Mouse (Mus musculus) forebrain, embryonic 12.5 days (tissue): ENCODE data around the gene Rab14. TPM values are rescaled to one million over a fixed set of nuclear protein-coding genes. Genes with fewer than 3 reads are reported as not detected.
A peak's percentile ranks its signal among the peaks of the same experiment; 100 is the strongest.

Experiments
- ATAC-seq: fragments of 200-750 bp; cut with Nextera tagmentation; 2 replicates; pipeline ENCODE4 v1.8.0; 2017; ENCODE audit warnings: moderate TSS enrichment; ENCODE audit not compliant: low FRiP score
- H3K27ac ChIP-seq: fragments of 300-500 bp; sonication (generic); 2 replicates; pipeline ENCODE4 v1.5.1; 2016; ENCODE audit warnings: mild to moderate bottlenecking
- H3K27me3 ChIP-seq: fragments of 300-500 bp; sonication (generic); 2 replicates; pipeline ENCODE4 v1.6.1; 2016; ENCODE audit warnings: mild to moderate bottlenecking
- H3K36me3 ChIP-seq: fragments of 300-500 bp; sonication (generic); replicated peaks from 2 replicates; pipeline ENCODE4 v1.6.1; 2016; ENCODE audit warnings: mild to moderate bottlenecking
- H3K4me1 ChIP-seq: fragments of 300-500 bp; sonication (generic); 2 replicates; pipeline ENCODE4 v1.6.1; 2016
- H3K4me2 ChIP-seq: fragments of 300-500 bp; sonication (generic); 2 replicates; pipeline ENCODE4 v1.6.1; 2016; ENCODE audit warnings: mild to moderate bottlenecking, moderate library complexity
- H3K4me3 ChIP-seq: fragments of 300-500 bp; sonication (generic); replicated peaks from 2 replicates; pipeline ENCODE4 v1.5.1; 2016; ENCODE audit warnings: mild to moderate bottlenecking
- H3K9ac ChIP-seq: fragments of 300-500 bp; sonication (generic); 2 replicates; pipeline ENCODE4 v1.6.1; 2016; ENCODE audit warnings: mild to moderate bottlenecking
- H3K9me3 ChIP-seq: fragments of 300-500 bp; sonication (generic); 2 replicates; pipeline ENCODE4 v1.6.1; 2016
- WGBS: fragments of 180-500 bp; shearing (Covaris S2); methylation state at CpG from one replicate; pipeline ENCODE4 v1.1.7; 2016; 5-methylcytosine and 5-hydroxymethylcytosine counted together
- polyA plus RNA-seq: library from polyadenylated mRNA; unstranded; fragments of >200 nt; fragmentation: Nextera tagmentation; extraction: Ambion mirVana; gene quantifications from 2 replicates; pipeline ENCODE4 v1.2.1, GENCODE M21; 2016

The Rab14 gene
- polyA plus RNA-seq, 1 experiment from 2014 or later, result 355 TPM

GRCm38 (mm10) chr2:35195626-35196544 lies 5.0 kb downstream of the Rab14 start:
- Histone ChIP-seq H3K4me3 (no peak overlapping the region), H3K4me2 (no peak overlapping the region), H3K36me3 (peaks cover 4% of the 10 kb centered on the region; the same call in 1 of the 2 replicates), H3K27me3 (no peaks in the 10 kb centered on the region), H3K4me1 (peaks cover 14% of the 10 kb centered on the region), H3K9me3 (no peaks in the 10 kb centered on the region), H3K9ac (no peak overlapping the region), H3K27ac (no peak overlapping the region)
- 87% methylated on average over 6 of the region's 6 CpGs for WGBS
- ATAC-seq, result no peak

- Histone ChIP-seq H3K27me3 (no peaks in the 10 kb centered on the region), H3K27ac (no peak overlapping the region), H3K4me3 (no peak overlapping the region), H3K4me1 (peaks cover 6% of the 10 kb centered on the region), H3K9me3 (no peaks in the 10 kb centered on the region), H3K36me3 (peaks cover 19% of the 10 kb centered on the region), H3K4me2 (no peak overlapping the region), H3K9ac (no peak overlapping the region)
- ATAC-seq, result no peak
- WGBS, result 81% methylated on average over 1 of the region's 1 CpGs
Measured at GRCm38 (mm10) chr2:35193976-35194375, 6.9 kb downstream of the Rab14 start.

DNA sequence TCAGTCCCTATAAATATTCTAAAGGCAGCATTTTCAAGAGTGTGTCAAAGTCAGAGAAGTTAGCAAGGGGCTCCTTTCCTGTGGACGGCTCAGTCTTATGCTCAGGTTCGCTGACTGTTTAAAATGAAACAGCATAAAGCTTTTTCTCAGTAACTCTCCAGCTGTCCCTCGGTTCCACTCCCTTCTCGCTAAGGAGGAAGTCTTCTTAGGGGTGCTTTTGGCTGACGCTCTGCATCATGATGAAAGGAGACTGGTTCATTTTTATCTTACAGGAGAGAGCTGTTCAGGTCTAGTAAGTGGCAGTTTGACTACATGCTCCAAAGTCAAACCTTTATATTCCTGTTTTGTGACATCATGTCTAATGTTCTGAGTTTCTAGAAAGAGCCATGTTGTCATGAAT lies 12.0 kb downstream of the Rab14 start:
- Histone ChIP-seq H3K27ac (no peak overlapping the region), H3K4me2 (no peak overlapping the region), H3K9me3 (no peaks in the 10 kb centered on the region), H3K36me3 (peaks cover 43% of the 10 kb centered on the region), H3K4me1 (no peaks in the 10 kb centered on the region), H3K27me3 (no peaks in the 10 kb centered on the region), H3K4me3 (no peak overlapping the region), H3K9ac (no peak overlapping the region)
- no peak for ATAC-seq
- WGBS, result 94% methylated on average over 5 of the region's 5 CpGs

- Histone ChIP-seq H3K36me3 (peaks cover 64% of the 10 kb centered on the region), H3K27me3 (no peaks in the 10 kb centered on the region), H3K4me3 (no peak overlapping the region), H3K4me1 (no peaks in the 10 kb centered on the region), H3K9ac (no peak overlapping the region), H3K9me3 (no peaks in the 10 kb centered on the region), H3K4me2 (no peak overlapping the region), H3K27ac (no peak overlapping the region)
- 92% methylated on average over 6 of the region's 6 CpGs for WGBS
- no peak for ATAC-seq
Measured at GRCm38 (mm10) chr2:35183115-35183673, 17.7 kb downstream of the Rab14 start.

DNA sequence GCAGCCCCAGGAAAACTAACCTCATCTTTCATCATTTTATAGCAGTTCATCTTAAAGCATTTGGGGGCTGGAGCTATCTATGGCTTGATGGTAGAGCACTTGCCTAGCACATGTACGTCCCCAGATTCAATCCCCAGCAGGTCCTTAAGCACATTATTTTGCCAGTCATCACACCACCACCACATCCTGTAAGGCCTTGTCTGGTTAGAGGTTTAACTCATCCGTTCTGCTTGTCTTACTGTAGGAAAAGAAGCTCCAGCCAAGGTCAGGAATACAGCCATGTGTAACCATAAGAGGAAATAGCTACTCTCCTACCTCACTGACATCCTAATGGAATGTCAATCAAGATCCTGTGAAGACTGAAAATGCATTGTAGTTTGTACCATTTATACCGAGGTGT lies 22.8 kb downstream of the Rab14 start:
- no peak overlapping the region for H3K9ac ChIP-seq
- H3K9me3 ChIP-seq, result no peaks in the 10 kb centered on the region
- H3K27me3 ChIP-seq, result no peaks in the 10 kb centered on the region
- no peak overlapping the region for H3K4me2 ChIP-seq
- H3K4me1 ChIP-seq, result no peaks in the 10 kb centered on the region
- WGBS, result 89% methylated on average over 3 of the region's 3 CpGs
- peaks cover 84% of the 10 kb centered on the region for H3K36me3 ChIP-seq
- H3K27ac ChIP-seq, result no peak overlapping the region
- H3K4me3 ChIP-seq, result no peak overlapping the region
- ATAC-seq, result no peak

DNA sequence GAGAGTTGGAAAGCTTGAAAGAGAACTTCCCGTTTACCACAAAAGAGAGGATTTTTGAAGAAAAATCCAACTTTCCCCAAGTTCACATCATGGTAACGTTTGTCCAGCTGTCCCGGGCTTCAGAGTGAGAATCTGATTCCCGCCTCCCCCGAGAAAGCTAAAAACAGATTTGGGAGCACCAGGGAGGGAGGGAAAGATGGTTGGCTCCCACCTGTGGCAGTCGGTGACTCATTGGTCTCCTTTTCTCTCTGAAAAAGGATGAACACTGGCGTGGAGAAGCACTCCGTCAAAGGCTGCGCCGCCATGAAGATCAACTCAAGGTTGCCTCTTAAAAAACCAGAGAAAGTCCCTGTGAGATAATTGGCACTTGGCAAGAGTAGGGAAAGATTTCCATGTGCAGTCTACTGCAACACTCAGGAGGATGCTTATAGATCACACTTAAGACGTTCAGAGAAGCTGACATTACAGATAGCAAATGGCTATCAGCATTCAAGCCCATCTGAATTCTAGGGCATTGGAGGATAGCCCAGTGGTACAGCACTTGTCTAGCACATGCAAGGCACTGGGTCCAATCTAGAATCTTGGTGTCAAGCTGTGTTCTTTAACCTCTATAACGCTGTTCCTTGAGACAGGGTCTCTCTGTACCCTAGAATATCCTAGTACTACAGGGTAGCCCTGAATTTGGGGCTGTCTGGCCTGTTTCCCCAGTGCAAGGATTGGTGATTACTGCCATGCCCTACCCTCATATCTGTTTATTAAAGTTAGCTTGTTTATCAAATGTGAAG lies 25.4 kb downstream of the Rab14 start:
- Histone ChIP-seq H3K9me3 (no peaks in the 10 kb centered on the region), H3K27ac (peak overlapping the region; percentile 31; the same call in 1 of the 2 replicates), H3K4me2 (no peak overlapping the region), H3K4me3 (no peak overlapping the region), H3K36me3 (peaks cover 91% of the 10 kb centered on the region), H3K27me3 (no peaks in the 10 kb centered on the region), H3K4me1 (no peaks in the 10 kb centered on the region), H3K9ac (no peak overlapping the region)
- ATAC-seq, result no peak
- WGBS, result 94% methylated on average over 12 of the region's 12 CpGs

DNA sequence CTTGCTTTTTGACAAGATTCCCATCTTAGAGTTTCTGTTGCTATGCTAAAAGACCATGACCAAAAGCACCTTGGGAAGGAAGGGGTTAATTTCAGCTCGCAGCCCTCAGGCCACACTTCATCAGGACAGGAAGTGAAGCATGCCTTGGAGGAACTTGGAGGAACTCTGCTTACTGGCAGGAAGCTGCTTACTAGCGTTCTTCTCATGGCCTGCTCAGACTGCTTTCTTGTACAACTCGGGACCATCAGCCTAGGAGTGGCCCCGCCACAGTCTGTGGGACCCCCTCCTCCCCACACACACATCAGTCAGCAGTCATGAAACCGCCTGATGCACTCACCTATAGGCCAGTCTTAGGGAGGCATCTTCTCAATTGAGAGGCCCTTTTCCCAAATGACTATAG lies 26.8 kb downstream of the Rab14 start:
- H3K27me3 ChIP-seq, result no peaks in the 10 kb centered on the region
- no peak for ATAC-seq
- 61% methylated on average over 5 of the region's 5 CpGs for WGBS
- no peak overlapping the region for H3K9ac ChIP-seq
- H3K4me2 ChIP-seq, result no peak overlapping the region
- H3K27ac ChIP-seq, result no peak overlapping the region
- H3K4me3 ChIP-seq, result no peak overlapping the region
- H3K36me3 ChIP-seq, result peaks cover 94% of the 10 kb centered on the region
- H3K4me1 ChIP-seq, result no peaks in the 10 kb centered on the region
- H3K9me3 ChIP-seq, result no peaks in the 10 kb centered on the region

DNA sequence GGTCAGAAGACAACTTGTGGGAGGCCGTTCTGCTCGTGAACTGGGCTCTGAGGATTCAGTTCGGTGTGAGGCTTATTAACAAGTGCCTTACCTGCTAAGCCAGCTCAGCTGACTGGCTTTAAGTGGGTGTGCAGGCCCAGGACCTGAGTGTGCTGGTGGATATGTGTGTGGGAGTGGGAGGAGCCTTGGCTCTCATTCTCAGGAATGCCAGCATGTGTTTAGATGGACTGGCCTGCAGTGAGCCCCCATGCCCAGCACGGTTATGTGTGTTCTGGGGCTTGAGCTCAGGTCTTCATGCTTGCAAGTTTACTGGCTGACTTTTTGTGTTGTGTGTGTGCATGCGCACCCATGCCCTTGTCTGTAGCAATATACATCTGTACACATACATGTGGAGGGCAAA lies 27.3 kb downstream of the Rab14 start:
- no peak overlapping the region for H3K27ac ChIP-seq
- no peaks in the 10 kb centered on the region for H3K9me3 ChIP-seq
- ATAC-seq, result no peak
- no peaks in the 10 kb centered on the region for H3K27me3 ChIP-seq
- H3K9ac ChIP-seq, result no peak overlapping the region
- H3K36me3 ChIP-seq, result peaks cover 91% of the 10 kb centered on the region
- no peak overlapping the region for H3K4me3 ChIP-seq
- no peaks in the 10 kb centered on the region for H3K4me1 ChIP-seq
- H3K4me2 ChIP-seq, result no peak overlapping the region
- WGBS, result 92% methylated on average over 5 of the region's 5 CpGs

DNA sequence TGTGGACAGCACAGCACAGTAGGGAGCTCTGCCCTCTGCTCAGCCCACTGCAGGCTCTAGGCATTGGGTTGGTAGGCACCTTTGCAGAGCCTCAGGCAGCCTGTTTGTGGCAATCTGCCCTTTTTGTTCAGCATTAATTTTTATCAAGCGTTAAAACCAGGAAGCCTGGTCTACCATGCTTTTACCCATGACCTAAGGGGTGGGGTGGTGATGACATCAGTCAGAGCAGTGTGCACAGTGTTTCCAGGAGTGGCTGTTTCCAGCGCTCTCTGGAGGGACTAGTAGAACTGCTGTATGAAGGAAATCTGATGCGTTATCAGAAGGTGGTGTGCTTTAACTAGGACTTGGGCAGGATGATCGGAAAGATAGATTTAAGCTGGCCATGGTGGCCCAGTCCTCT lies 28.7 kb downstream of the Rab14 start:
- Histone ChIP-seq H3K4me2 (no peak overlapping the region), H3K4me3 (no peak overlapping the region), H3K27me3 (no peaks in the 10 kb centered on the region), H3K9ac (no peak overlapping the region), H3K9me3 (no peaks in the 10 kb centered on the region), H3K27ac (no peak overlapping the region), H3K4me1 (no peaks in the 10 kb centered on the region), H3K36me3 (peaks cover 94% of the 10 kb centered on the region)
- ATAC-seq, result no peak
- WGBS, result 90% methylated on average over 4 of the region's 4 CpGs

GRCm38 (mm10) chr2:35171341-35171861 lies 29.5 kb downstream of the Rab14 start:
- H3K9ac ChIP-seq, result no peak overlapping the region
- WGBS, result 88% methylated on average over 10 of the region's 10 CpGs
- ATAC-seq, result no peak
- no peak overlapping the region for H3K4me2 ChIP-seq
- no peak overlapping the region for H3K4me3 ChIP-seq
- no peak overlapping the region for H3K27ac ChIP-seq
- no peaks in the 10 kb centered on the region for H3K4me1 ChIP-seq
- no peaks in the 10 kb centered on the region for H3K27me3 ChIP-seq
- H3K36me3 ChIP-seq, result peaks cover 92% of the 10 kb centered on the region
- no peaks in the 10 kb centered on the region for H3K9me3 ChIP-seq

GRCm38 (mm10) chr2:35169452-35169851 lies 31.5 kb downstream of the Rab14 start:
- 92% methylated on average over 2 of the region's 2 CpGs for WGBS
- no peak overlapping the region for H3K9ac ChIP-seq
- no peak for ATAC-seq
- no peak overlapping the region for H3K4me2 ChIP-seq
- no peak overlapping the region for H3K4me3 ChIP-seq
- H3K27ac ChIP-seq, result no peak overlapping the region
- peaks cover 87% of the 10 kb centered on the region for H3K36me3 ChIP-seq
- no peaks in the 10 kb centered on the region for H3K4me1 ChIP-seq
- H3K27me3 ChIP-seq, result no peaks in the 10 kb centered on the region
- no peaks in the 10 kb centered on the region for H3K9me3 ChIP-seq

DNA sequence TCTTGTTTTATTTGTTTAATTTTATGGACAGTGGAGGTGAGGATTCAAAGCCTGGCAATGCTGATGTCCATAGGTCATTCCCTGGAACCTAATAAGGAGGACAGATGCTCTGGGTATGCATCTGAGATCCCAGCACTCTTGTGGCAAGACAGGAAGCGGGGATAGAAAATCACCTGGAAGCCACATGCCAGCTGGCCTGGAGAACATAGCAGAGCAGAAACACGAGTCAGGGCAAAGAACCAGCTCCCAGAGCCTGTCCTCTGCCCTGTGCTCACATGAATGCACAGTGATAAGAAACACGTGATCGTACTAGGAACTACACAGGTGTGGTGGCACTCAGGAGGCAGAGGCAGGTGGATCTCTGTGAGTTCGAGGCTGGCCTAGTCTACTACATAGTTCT lies 34.1 kb downstream of the Rab14 start:
- no peaks in the 10 kb centered on the region for H3K9me3 ChIP-seq
- H3K9ac ChIP-seq, result no peak overlapping the region
- H3K36me3 ChIP-seq, result peaks cover 87% of the 10 kb centered on the region
- no peak overlapping the region for H3K4me3 ChIP-seq
- no peak overlapping the region for H3K4me2 ChIP-seq
- H3K27me3 ChIP-seq, result no peaks in the 10 kb centered on the region
- WGBS, result 92% methylated on average over 5 of the region's 5 CpGs
- no peak overlapping the region for H3K27ac ChIP-seq
- H3K4me1 ChIP-seq, result no peaks in the 10 kb centered on the region
- no peak for ATAC-seq
